Mouse (Mus musculus) thymus, postnatal 4 days (tissue): ENCODE data around the gene Tmem28.

Experiments
- DNase-seq: peaks from one replicate; pipeline ENCODE4 v3.0.0; 2021

Tmem28 gene

GRCm38 (mm10) chrX:99820790-99821395 lies at the start of gene Tmem28:
TSS of gene Tmem28 (plus strand) at chrX:99821021.
- DNase-seq: no peak

- no peak for DNase-seq
Observed at GRCm38 (mm10) chrX:99780308-99780707, 40.5 kb upstream of the Tmem28 start.

DNA sequence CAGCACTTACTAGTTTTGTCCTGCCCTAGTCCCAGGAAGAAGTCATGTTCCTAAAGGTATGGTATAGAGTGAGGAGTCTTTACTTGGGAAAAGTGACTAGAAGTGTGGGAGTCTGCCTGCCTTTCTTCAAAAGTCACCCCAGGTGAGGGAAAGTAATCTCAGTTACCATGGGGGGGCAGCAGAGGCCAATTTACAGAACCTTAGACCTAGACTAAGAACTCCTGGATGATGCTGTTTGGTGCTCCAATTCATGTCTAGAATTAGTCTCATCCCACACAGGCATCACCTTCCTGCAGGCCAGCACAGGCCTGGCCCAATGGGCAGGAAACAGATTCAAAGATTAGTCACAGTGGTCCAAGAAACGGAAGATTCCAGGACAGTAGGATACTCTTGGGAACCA lies 12.4 kb upstream of the Tmem28 start:
- peak; percentile 15 for DNase-seq

DNA sequence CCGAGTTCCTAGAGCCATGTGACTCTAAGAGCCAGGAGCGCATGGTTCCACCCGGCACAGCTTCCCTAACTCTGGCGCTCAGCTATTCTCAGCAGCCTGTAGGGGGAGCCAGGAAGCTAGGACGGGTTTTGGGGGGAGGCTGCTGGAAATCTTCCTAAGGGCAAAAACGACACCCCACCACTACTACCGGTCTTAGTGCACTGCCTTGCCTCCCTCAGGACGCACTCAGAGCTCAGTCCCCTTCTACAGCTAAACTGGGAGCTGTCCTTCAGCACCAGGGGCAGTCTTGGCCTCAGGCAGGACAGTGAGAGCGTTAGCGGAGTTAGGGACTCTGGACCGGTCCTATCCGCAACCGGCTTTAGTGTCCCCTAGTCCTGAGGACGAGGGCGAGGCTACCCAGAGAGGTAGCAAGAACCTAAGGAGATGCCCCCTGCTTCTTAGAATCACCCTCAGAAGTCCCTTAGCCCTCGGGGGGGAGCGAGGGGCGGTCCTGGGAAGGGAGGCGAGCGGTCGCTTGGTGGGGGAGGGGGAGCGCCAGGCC lies 1.4 kb upstream of the Tmem28 start:
- DNase-seq: peak; percentile 10

GRCm38 (mm10) chrX:99819936-99820789 lies 658 bp upstream of the Tmem28 start:
- DNase-seq: peak; percentile 8

- DNase-seq: no peak
Observed at GRCm38 (mm10) chrX:99842090-99842489, 21.3 kb downstream of the Tmem28 start.

- peak; percentile 65 for DNase-seq
Observed at GRCm38 (mm10) chrX:99853261-99853741, 32.5 kb downstream of the Tmem28 start.

GRCm38 (mm10) chrX:99853834-99854233 lies 33.0 kb downstream of the Tmem28 start:
- DNase-seq: no peak

- no peak for DNase-seq
Observed at GRCm38 (mm10) chrX:99872228-99872627, 51.4 kb downstream of the Tmem28 start.

DNA sequence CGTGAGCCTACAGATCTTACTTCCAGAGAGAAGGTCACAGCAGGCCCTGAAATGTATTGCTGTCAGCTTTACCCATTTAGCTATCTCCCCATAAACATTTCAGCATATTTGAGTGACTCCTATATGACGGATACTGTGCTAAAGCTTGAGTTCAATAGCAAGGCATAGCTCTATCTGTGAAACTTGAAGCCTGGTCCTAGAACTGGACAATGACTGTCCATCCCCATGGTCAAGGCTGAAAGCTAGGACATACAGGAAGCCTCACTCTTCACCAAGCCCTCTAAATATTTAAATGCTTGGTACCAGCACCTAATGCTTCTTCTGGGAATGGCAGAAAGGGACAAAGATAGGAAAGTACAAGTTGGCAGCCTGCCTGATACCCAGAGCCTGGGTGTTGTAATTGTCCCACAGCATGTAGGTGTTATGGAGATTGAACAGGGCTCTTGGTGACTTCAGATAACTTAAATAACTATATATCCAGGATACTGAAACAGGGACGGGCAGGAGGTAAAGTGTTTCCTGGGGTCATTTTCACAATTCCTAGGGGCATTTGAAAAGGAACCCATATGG lies 51.9 kb downstream of the Tmem28 start:
- no peak for DNase-seq

- no peak for DNase-seq
Observed at GRCm38 (mm10) chrX:99873259-99873919, 52.6 kb downstream of the Tmem28 start.

- no peak for DNase-seq
Observed at GRCm38 (mm10) chrX:99873920-99874296, 53.1 kb downstream of the Tmem28 start.

- no peak for DNase-seq
Observed at GRCm38 (mm10) chrX:99876781-99877180, 56.0 kb downstream of the Tmem28 start.

DNA sequence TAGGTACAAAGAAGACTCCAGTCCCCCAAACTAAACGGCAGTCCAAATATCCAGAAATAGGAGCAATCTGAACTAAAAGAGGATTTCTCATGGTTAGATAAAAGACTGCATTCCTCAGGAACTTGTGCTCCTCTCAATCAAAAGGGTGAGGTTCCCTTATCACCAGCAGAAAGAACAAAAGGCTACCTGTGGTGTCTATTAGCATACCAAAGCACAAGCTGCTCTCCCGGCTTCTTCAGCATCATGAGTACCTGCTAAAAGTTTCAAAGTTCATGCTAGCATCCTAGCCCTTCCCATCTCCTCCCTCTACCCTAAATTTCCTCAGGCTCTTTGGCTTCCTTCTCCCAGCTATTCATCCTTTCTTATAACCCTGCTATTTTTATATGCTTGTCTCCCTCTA lies 62.6 kb downstream of the Tmem28 start:
- DNase-seq: no peak
